Mouse (Mus musculus): Measurements from ENCODE around the gene Gm3776. TPM values are rescaled to one million over a fixed set of nuclear protein-coding genes. Genes with fewer than 3 reads are reported as not detected.
"Not testable (repeated sequence)": the region's sequence is repeated elsewhere in the genome, so short reads cannot be mapped to it uniquely, and the experiment has no call there.

Gene Gm3776
- 73.4 and 80.7 TPM in 2 replicates for polyA plus RNA-seq (2015; fragmentation: Nextera tagmentation; extraction: Ambion mirVana)

DNA sequence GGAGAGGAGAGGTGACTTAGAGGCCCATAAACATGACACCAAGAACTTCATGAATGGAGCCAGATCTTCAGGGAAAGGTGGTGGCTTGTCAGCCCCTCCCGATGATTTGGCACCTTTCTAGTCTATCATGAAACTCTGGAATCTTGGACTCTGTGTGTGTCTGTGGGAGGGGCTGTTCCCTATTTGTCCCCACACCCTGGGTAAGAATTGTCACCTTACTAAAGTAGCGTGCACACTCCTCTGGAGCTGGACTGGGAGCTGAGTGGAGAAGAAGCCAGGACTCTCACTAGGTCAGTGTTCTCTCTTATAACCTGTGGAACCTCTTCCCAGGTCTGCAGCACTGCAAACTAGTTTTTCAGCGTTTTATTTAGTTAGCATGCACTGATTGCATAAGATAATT, at the start of gene Gm3776:
Gm3776 (plus strand) TSS at position 216 of the 400 bp plus-strand sequence.
- WGBS = 66% methylated on average over 1 of the region's 3 CpGs
- H3K27me3 ChIP-seq (replicated peaks; ENCODE audit: control insufficient read depth, insufficient read depth, low read length); H3K4me1 ChIP-seq (ENCODE audit: control insufficient read depth, insufficient read depth, low read length); H3K36me3 ChIP-seq (ENCODE audit: control insufficient read depth, insufficient read depth, low read length); H3K4me3 ChIP-seq (ENCODE audit: low read length); H3K9ac ChIP-seq (ENCODE audit: low read depth, low read length); H3K9me3 ChIP-seq (ENCODE audit: control insufficient read depth, low read length); H3K4me2 ChIP-seq (ENCODE audit: low read depth, low read length): not testable (repeated sequence)
- peak; percentile 43 for ATAC-seq
- peak within 1 kb of the TSS; percentile 37; the same call in 1 of the 2 replicates for H3K27ac ChIP-seq (ENCODE audit: low read length)

DNA sequence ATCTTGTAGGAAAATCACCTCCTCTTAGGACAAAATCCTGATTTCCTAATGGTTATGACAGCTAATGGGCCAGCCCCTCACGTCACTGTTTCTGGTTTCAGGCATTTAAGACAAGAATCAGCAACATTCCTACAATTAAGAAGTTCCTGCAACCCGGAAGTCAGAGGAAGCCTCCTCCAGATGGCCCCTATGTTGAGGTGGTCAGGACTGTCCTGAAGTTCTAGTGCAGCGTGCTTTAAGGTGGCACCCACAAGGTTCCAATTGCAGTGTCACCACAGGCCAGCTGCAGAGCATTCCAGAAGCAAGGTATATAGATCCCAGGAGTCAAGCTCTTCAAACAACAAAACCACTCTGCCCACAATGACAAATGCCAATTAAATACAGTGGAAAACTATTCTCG, 48.0 kb upstream of the Gm3776 start:
- 69% methylated on average over 4 of the region's 4 CpGs for WGBS
- no peak overlapping the region for H3K27ac ChIP-seq (ENCODE audit: low read length)
- ATAC-seq = no peak
- H3K4me1 ChIP-seq (ENCODE audit: control insufficient read depth, insufficient read depth, low read length) = peaks cover 16% of the 10 kb centered on the region
- no peak overlapping the region for H3K4me2 ChIP-seq (ENCODE audit: low read depth, low read length)
- H3K9me3 ChIP-seq (ENCODE audit: control insufficient read depth, low read length) = no peaks in the 10 kb centered on the region
- no peak overlapping the region for H3K4me3 ChIP-seq (ENCODE audit: low read length)
- H3K9ac ChIP-seq (ENCODE audit: low read depth, low read length) = no peak overlapping the region
- no peaks in the 10 kb centered on the region for H3K36me3 ChIP-seq (ENCODE audit: control insufficient read depth, insufficient read depth, low read length)
- no peaks in the 10 kb centered on the region for H3K27me3 ChIP-seq (replicated peaks; ENCODE audit: control insufficient read depth, insufficient read depth, low read length)

DNA sequence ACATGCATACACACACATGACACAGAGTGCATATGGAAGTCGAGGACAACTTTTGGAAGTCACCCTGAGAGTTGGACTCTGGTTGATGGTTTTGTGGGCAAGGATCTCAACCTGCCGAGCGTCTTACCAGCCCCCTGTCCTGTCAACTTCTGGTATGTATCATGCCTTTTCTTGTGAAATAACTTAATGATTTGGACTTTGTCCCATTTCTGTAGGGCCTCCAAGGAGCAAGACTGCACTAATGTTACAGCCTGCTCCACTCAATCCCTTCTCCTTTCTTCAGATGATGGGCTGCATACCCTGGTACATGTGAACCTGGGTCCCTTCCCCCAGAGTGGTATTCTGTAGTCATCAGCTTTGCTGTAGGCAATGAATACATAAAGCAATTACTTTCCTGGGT, 46.9 kb upstream of the Gm3776 start:
- Histone ChIP-seq H3K4me3 (ENCODE audit: low read length) (no peak overlapping the region), H3K36me3 (ENCODE audit: control insufficient read depth, insufficient read depth, low read length) (no peaks in the 10 kb centered on the region), H3K27me3 (replicated peaks; ENCODE audit: control insufficient read depth, insufficient read depth, low read length) (no peaks in the 10 kb centered on the region), H3K27ac (ENCODE audit: low read length) (no peak overlapping the region), H3K4me2 (ENCODE audit: low read depth, low read length) (no peak overlapping the region), H3K4me1 (ENCODE audit: control insufficient read depth, insufficient read depth, low read length) (peaks cover 9% of the 10 kb centered on the region), H3K9me3 (ENCODE audit: control insufficient read depth, low read length) (no peaks in the 10 kb centered on the region), H3K9ac (ENCODE audit: low read depth, low read length) (no peak overlapping the region)
- WGBS = 69% methylated on average over 3 of the region's 3 CpGs
- peak; percentile 68 for ATAC-seq

DNA sequence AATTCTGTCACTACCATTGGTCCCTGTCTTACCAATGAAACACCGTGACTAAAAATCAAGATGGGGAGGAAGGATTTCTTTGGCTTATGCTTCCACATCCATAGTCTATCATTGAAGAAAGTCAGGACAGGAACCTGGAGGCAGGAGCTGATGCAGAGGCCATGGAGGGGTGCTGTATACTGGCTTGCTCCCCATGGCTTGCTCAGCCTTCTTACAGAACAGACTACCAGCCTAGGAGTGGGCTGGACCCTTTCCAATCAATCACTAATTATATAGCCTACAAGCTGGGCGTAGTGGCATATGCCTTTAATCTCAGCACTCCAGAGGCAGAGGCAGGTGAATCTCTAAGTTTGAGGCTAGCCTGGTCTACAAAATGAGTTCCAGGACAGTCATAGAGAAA, 46.1 kb upstream of the Gm3776 start:
- H3K27ac ChIP-seq (ENCODE audit: low read length) = no peak overlapping the region
- H3K4me1 ChIP-seq (ENCODE audit: control insufficient read depth, insufficient read depth, low read length) = peaks cover 9% of the 10 kb centered on the region
- H3K36me3 ChIP-seq (ENCODE audit: control insufficient read depth, insufficient read depth, low read length) = no peaks in the 10 kb centered on the region
- H3K27me3 ChIP-seq (replicated peaks; ENCODE audit: control insufficient read depth, insufficient read depth, low read length) = no peaks in the 10 kb centered on the region
- no peak overlapping the region for H3K4me3 ChIP-seq (ENCODE audit: low read length)
- H3K4me2 ChIP-seq (ENCODE audit: low read depth, low read length) = no peak overlapping the region
- WGBS = 91% methylated on average over 2 of the region's 2 CpGs
- no peak for ATAC-seq
- H3K9ac ChIP-seq (ENCODE audit: low read depth, low read length) = no peak overlapping the region
- H3K9me3 ChIP-seq (ENCODE audit: control insufficient read depth, low read length) = 0 out of 2 replicates have a peak, but pooled peaks cover 4% of the 10 kb centered on the region

DNA sequence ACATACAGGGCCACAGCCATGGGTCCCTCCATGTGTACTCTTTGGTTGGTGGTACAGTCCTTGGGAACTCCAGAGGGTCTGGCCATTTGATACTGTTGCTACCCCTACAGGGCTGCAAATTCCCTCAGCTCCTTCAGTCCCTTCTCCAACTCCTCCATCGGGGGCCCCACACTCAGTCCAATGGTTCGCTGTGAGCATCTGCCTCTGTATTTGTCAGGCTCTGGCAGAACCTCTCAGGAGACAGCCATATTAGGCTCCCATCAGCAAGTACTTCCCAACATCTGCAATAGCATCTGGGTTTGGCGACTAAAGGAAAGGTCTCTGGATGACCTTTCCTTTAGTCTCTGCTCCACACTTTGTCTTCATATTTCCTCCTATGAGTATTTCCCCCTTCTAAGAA, 45.4 kb upstream of the Gm3776 start:
- no peak overlapping the region for H3K27ac ChIP-seq (ENCODE audit: low read length)
- H3K4me1 ChIP-seq (ENCODE audit: control insufficient read depth, insufficient read depth, low read length) = peaks cover 9% of the 10 kb centered on the region

DNA sequence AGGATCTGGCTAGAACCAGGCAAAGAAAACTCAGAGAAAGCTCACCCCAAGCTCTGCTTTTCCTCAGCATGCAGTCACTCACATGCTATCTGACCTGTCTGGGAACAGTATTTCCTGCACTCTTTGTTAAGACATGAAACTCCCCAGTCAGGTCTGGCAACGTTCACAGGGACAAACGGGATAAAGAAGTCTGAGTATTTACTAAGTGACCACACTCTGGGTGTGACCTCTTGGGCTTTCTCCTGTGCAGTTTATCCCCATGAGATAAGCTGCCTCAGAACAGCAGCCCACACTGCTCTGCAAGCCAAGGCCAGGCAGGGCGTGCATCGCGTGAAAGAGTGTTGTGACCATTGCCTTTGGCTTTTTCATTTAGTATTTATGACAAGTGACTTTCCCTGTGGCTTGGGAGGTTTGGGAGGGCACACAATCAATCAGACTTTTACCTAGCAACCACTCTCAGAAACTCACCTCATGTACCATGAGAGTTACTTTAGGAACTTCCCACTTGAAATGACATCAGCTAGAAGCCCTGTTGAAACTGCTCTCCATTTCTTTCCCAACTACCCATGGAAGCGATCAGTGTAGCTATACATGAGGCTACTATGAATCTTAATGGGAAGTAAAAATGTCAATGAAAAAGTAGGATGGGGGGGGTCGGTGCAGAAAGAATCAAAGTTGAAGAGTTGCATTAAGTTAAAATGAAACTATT, 44.4 kb upstream of the Gm3776 start:
- 0 out of 2 replicates have a peak, but pooled peaks cover 4% of the 10 kb centered on the region for H3K9me3 ChIP-seq (ENCODE audit: control insufficient read depth, low read length)
- H3K4me1 ChIP-seq (ENCODE audit: control insufficient read depth, insufficient read depth, low read length) = peaks cover 9% of the 10 kb centered on the region
- no peaks in the 10 kb centered on the region for H3K36me3 ChIP-seq (ENCODE audit: control insufficient read depth, insufficient read depth, low read length)
- 49% methylated on average over 7 of the region's 7 CpGs for WGBS
- H3K4me2 ChIP-seq (ENCODE audit: low read depth, low read length) = no peak overlapping the region
- peak; percentile 52 for ATAC-seq
- no peaks in the 10 kb centered on the region for H3K27me3 ChIP-seq (replicated peaks; ENCODE audit: control insufficient read depth, insufficient read depth, low read length)
- H3K27ac ChIP-seq (ENCODE audit: low read length) = 0 out of 2 replicates have a peak overlapping the region, but pooled peaks have one; percentile 8
- H3K4me3 ChIP-seq (ENCODE audit: low read length) = no peak overlapping the region
- no peak overlapping the region for H3K9ac ChIP-seq (ENCODE audit: low read depth, low read length)

More for the DNA sequence above, 45.4 kb upstream of the Gm3776 start:
- Histone ChIP-seq H3K27me3 (replicated peaks; ENCODE audit: control insufficient read depth, insufficient read depth, low read length) (no peaks in the 10 kb centered on the region), H3K9ac (ENCODE audit: low read depth, low read length) (no peak overlapping the region), H3K36me3 (ENCODE audit: control insufficient read depth, insufficient read depth, low read length) (no peaks in the 10 kb centered on the region), H3K4me3 (ENCODE audit: low read length) (no peak overlapping the region), H3K4me2 (ENCODE audit: low read depth, low read length) (no peak overlapping the region), H3K9me3 (ENCODE audit: control insufficient read depth, low read length) (0 out of 2 replicates have a peak, but pooled peaks cover 4% of the 10 kb centered on the region)
- 93% methylated on average over 3 of the region's 3 CpGs for WGBS
- ATAC-seq = no peak

DNA sequence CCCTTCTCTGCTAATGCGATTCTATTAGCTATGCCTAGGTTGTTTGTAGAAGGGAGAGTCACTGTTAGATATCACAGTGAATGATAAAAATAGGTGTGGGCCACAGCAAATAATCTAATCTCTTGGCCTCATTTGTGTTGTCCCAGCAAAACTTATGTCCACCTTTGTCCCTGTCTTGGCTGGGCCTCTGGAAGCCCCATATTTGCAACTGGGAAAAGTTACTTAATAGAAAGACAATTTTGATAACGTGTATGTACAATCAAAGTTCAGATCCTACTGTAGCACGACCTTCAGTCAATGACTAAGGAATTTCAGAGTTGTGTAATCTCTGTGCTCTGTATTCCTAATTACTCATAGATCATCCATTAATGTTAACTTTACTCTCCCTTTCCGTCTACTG, 39.9 kb upstream of the Gm3776 start:
- no peak overlapping the region for H3K4me3 ChIP-seq (ENCODE audit: low read length)
- H3K4me1 ChIP-seq (ENCODE audit: control insufficient read depth, insufficient read depth, low read length) = peaks cover 4% of the 10 kb centered on the region; the same call in 1 of the 2 replicates
- H3K9me3 ChIP-seq (ENCODE audit: control insufficient read depth, low read length) = 0 out of 2 replicates have a peak, but pooled peaks cover 4% of the 10 kb centered on the region
- no peaks in the 10 kb centered on the region for H3K27me3 ChIP-seq (replicated peaks; ENCODE audit: control insufficient read depth, insufficient read depth, low read length)
- 47% methylated on average over 4 of the region's 4 CpGs for WGBS
- H3K36me3 ChIP-seq (ENCODE audit: control insufficient read depth, insufficient read depth, low read length) = no peaks in the 10 kb centered on the region
- H3K27ac ChIP-seq (ENCODE audit: low read length) = no peak overlapping the region
- no peak overlapping the region for H3K4me2 ChIP-seq (ENCODE audit: low read depth, low read length)
- no peak overlapping the region for H3K9ac ChIP-seq (ENCODE audit: low read depth, low read length)
- peak; percentile 89 for ATAC-seq

DNA sequence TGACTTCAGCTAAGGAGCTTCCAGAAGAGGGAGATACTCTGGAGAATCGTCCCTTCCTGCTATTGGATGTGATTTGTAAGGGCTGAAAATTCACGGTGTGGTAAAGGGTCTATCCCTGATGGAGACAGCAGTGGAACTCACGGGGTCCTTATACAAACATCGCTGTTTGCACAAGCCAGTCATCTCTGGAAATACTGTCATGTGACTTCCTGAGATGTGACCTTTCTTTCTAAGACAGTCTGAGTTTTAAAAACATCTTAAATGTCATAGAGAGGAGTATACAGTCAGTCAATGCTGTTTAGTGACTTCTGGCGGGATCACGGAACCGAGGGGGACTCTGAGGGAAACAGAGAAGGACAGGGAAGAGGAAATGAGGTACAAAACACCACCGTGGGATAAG, 34.3 kb upstream of the Gm3776 start:
- Histone ChIP-seq H3K4me2 (ENCODE audit: low read depth, low read length) (no peak overlapping the region), H3K9ac (ENCODE audit: low read depth, low read length) (no peak overlapping the region), H3K4me1 (ENCODE audit: control insufficient read depth, insufficient read depth, low read length) (no peaks in the 10 kb centered on the region; the same call in 1 of the 2 replicates), H3K4me3 (ENCODE audit: low read length) (no peak overlapping the region), H3K9me3 (ENCODE audit: control insufficient read depth, low read length) (no peaks in the 10 kb centered on the region), H3K27ac (ENCODE audit: low read length) (no peak overlapping the region), H3K27me3 (replicated peaks; ENCODE audit: control insufficient read depth, insufficient read depth, low read length) (no peaks in the 10 kb centered on the region), H3K36me3 (ENCODE audit: control insufficient read depth, insufficient read depth, low read length) (no peaks in the 10 kb centered on the region)
- no peak for ATAC-seq
- 60% methylated on average over 8 of the region's 8 CpGs for WGBS

DNA sequence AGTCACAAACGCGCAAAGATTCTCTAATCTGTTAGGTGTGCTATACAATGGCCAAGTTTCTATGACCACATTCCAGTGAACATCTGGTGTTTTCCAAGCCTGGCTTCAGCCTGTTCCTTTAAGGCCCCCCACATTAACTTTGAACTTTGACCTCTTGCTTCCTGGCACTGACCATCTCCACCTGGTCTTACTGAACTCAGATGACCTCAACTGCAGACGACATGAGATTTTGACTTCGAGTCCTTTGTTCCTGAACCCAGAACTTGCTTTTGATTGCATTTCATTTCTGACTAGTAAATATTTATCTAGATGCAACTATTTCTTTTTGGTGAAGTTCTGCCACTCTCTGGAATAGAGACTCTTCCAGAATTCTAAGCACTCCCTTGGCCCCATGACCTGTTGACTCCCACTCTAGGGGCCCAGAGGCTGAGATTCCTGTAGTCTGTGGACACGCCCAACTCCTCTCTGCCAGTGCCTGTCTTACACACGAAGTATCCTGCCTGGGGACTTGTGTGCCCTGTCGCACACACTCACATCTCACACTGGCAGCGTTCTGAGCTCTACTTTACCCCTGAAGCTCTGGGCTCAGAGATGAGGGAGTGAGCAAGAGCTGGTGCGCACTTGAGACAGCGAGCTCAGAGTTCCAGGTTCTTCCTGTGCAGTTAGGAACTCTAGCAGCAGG, 33.6 kb upstream of the Gm3776 start:
- no peaks in the 10 kb centered on the region; the same call in 1 of the 2 replicates for H3K4me1 ChIP-seq (ENCODE audit: control insufficient read depth, insufficient read depth, low read length)
- ATAC-seq = no peak

More for the DNA sequence above, 33.6 kb upstream of the Gm3776 start:
- no peak overlapping the region for H3K4me3 ChIP-seq (ENCODE audit: low read length)
- no peaks in the 10 kb centered on the region for H3K27me3 ChIP-seq (replicated peaks; ENCODE audit: control insufficient read depth, insufficient read depth, low read length)
- H3K27ac ChIP-seq (ENCODE audit: low read length) = no peak overlapping the region
- H3K4me2 ChIP-seq (ENCODE audit: low read depth, low read length) = no peak overlapping the region
- no peak overlapping the region for H3K9ac ChIP-seq (ENCODE audit: low read depth, low read length)
- no peaks in the 10 kb centered on the region for H3K9me3 ChIP-seq (ENCODE audit: control insufficient read depth, low read length)
- no peaks in the 10 kb centered on the region for H3K36me3 ChIP-seq (ENCODE audit: control insufficient read depth, insufficient read depth, low read length)
- WGBS = 68% methylated on average over 10 of the region's 10 CpGs

Data from intestine, embryonic 16.5 days (tissue).